Mouse (Mus musculus) testis, adult 10 weeks (tissue): ENCODE measurements around the gene Ube2g1. TPM values are rescaled to one million over a fixed set of nuclear protein-coding genes. Genes with fewer than 3 reads are reported as not detected.

Experiments
- polyA plus RNA-seq: library from polyadenylated mRNA; stranded (reverse); fragments of 350-450 nt; fragmentation: Illumina TruSeq; extraction: RNeasy Lipid Tissue Mini Kit (QIAGEN cat#74804); gene quantifications from one replicate; pipeline ENCODE4 v1.2.3, GENCODE M21; 2014; ENCODE audit warnings: low read depth, low replicate concordance

Ube2g1 gene
- polyA plus RNA-seq: 36.5 TPM

GRCm38 (mm10) chr11:72606694-72607407, at the start of gene Ube2g1:
TSS of gene Ube2g1 (plus strand) at chr11:72607283.

GRCm38 (mm10) chr11:72689551-72690510, 82.7 kb downstream of the Ube2g1 start, which contains the start of gene Ankfy1:
TSS of gene Ankfy1 (plus strand) at chr11:72690006.

Other genes with a start within 250 kb of the Ube2g1 start
- gene Tekt1, start 244.8 kb upstream of the Ube2g1 start, polyA plus RNA-seq: 173 TPM
- gene Smtnl2, start 195.6 kb upstream of the Ube2g1 start, polyA plus RNA-seq: 1.2 TPM
- gene Ggt6, start 171.8 kb upstream of the Ube2g1 start, polyA plus RNA-seq: not detected
- gene Mybbp1a, start 165.9 kb upstream of the Ube2g1 start, polyA plus RNA-seq: 13.4 TPM
- 0.57 TPM for gene Spns2, start 117.4 kb upstream of the Ube2g1 start, polyA plus RNA-seq
- gene Spns3, start 56.8 kb upstream of the Ube2g1 start, polyA plus RNA-seq: not detected
- gene Ankfy1, start 82.7 kb downstream of the Ube2g1 start, polyA plus RNA-seq: 10.8 TPM
- 16.2 TPM for gene Cyb5d2, start 188.9 kb downstream of the Ube2g1 start, polyA plus RNA-seq
- 8.2 TPM for gene Zzef1, start 188.9 kb downstream of the Ube2g1 start, polyA plus RNA-seq